Mouse (Mus musculus) ovary, postnatal 14 days (tissue): ENCODE data around the gene Dgat2.
A peak's percentile ranks its signal among the peaks of the same experiment; 100 is the strongest.

Experiments
- DNase-seq: peaks from one replicate; pipeline ENCODE4 v3.0.0; 2022; ENCODE audit warnings: low spot score

Dgat2 gene

GRCm38 (mm10) chr7:99161529-99161928 is 21.0 kb downstream of the Dgat2 start:
- no peak for DNase-seq

GRCm38 (mm10) chr7:99160995-99161394 is 21.5 kb downstream of the Dgat2 start:
- DNase-seq: no peak

GRCm38 (mm10) chr7:99159446-99159845 is 23.1 kb downstream of the Dgat2 start:
- DNase-seq: no peak

GRCm38 (mm10) chr7:99158904-99159303 is 23.6 kb downstream of the Dgat2 start:
- DNase-seq: no peak

- no peak for DNase-seq
Observed at GRCm38 (mm10) chr7:99158011-99158410, 24.5 kb downstream of the Dgat2 start.

GRCm38 (mm10) chr7:99156737-99157136 is 25.8 kb downstream of the Dgat2 start:
- no peak for DNase-seq

- no peak for DNase-seq
Observed at GRCm38 (mm10) chr7:99155311-99156289, 26.9 kb downstream of the Dgat2 start.

GRCm38 (mm10) chr7:99154648-99155151 is 27.8 kb downstream of the Dgat2 start:
- DNase-seq: no peak

- no peak for DNase-seq
Observed at GRCm38 (mm10) chr7:99153686-99154202, 28.8 kb downstream of the Dgat2 start.

- no peak for DNase-seq
Observed at GRCm38 (mm10) chr7:99152756-99153155, 29.8 kb downstream of the Dgat2 start.

GRCm38 (mm10) chr7:99151342-99151741 is 31.2 kb downstream of the Dgat2 start:
- peak; percentile 94 for DNase-seq

GRCm38 (mm10) chr7:99149017-99149416 is 33.5 kb downstream of the Dgat2 start:
- no peak for DNase-seq

- DNase-seq: no peak
Observed at GRCm38 (mm10) chr7:99147494-99147893, 35.0 kb downstream of the Dgat2 start.

- DNase-seq: no peak
Observed at GRCm38 (mm10) chr7:99146906-99147305, 35.6 kb downstream of the Dgat2 start.

GRCm38 (mm10) chr7:99146011-99146410 is 36.5 kb downstream of the Dgat2 start:
- no peak for DNase-seq

- DNase-seq: no peak
Observed at GRCm38 (mm10) chr7:99144616-99145015, 37.9 kb downstream of the Dgat2 start.

- DNase-seq: no peak
Observed at GRCm38 (mm10) chr7:99143244-99143643, 39.3 kb downstream of the Dgat2 start.

- no peak for DNase-seq
Observed at GRCm38 (mm10) chr7:99141919-99142606, 40.5 kb downstream of the Dgat2 start.

- peak; percentile 98 for DNase-seq
Observed at GRCm38 (mm10) chr7:99140984-99141918, 41.3 kb downstream of the Dgat2 start, which contains the start of gene Uvrag. Gene Uvrag (minus strand): TSS chr7:99141141.

GRCm38 (mm10) chr7:99140511-99140910 is 42.0 kb downstream of the Dgat2 start:
- DNase-seq: no peak

- DNase-seq: no peak
Observed at GRCm38 (mm10) chr7:99139841-99140491, 42.6 kb downstream of the Dgat2 start.
